Mouse (Mus musculus) heart, embryonic 11.5 days (tissue): Measurements from ENCODE around the gene Tgm2. TPM values are rescaled to one million over a fixed set of nuclear protein-coding genes. Genes with fewer than 3 reads are reported as not detected.

Experiments used
- ATAC-seq: fragments of 200-750 bp; cut with Nextera tagmentation; replicated peaks from 2 replicates; pipeline ENCODE4 v1.8.0; 2017; ENCODE audit warnings: moderate library complexity; ENCODE audit not compliant: insufficient number of reproducible peaks, low FRiP score, low TSS enrichment
- H3K27ac ChIP-seq: fragments of 300-500 bp; sonication (generic); 2 replicates; pipeline ENCODE4 v1.5.1; 2014; ENCODE audit warnings: mild to moderate bottlenecking, low read depth, low read length
- H3K27me3 ChIP-seq: fragments of 300-500 bp; sonication (generic); 2 replicates; pipeline ENCODE4 v1.6.1; 2014; ENCODE audit warnings: mild to moderate bottlenecking, low read length, mixed read lengths; ENCODE audit not compliant: control insufficient read depth, insufficient read depth
- H3K36me3 ChIP-seq: fragments of 300-500 bp; sonication (generic); 2 replicates; pipeline ENCODE4 v1.6.1; 2014; ENCODE audit warnings: mild to moderate bottlenecking, low read length, moderate library complexity, mixed read lengths; ENCODE audit not compliant: control insufficient read depth, insufficient read depth
- H3K4me1 ChIP-seq: fragments of 300-500 bp; sonication (generic); 2 replicates; pipeline ENCODE4 v1.6.1; 2014; ENCODE audit warnings: low read length; ENCODE audit not compliant: control insufficient read depth, insufficient read depth
- H3K4me2 ChIP-seq: fragments of 300-500 bp; sonication (generic); 2 replicates; pipeline ENCODE4 v1.6.1; 2014; ENCODE audit warnings: mild to moderate bottlenecking, moderate library complexity
- H3K4me3 ChIP-seq: fragments of 300-500 bp; sonication (generic); 2 replicates; pipeline ENCODE4 v1.5.1; 2014; ENCODE audit warnings: low read depth, low read length
- H3K9ac ChIP-seq: fragments of 300-500 bp; sonication (generic); 2 replicates; pipeline ENCODE4 v1.6.1; 2014; ENCODE audit warnings: mild to moderate bottlenecking, low read depth, low read length, moderate library complexity
- H3K9me3 ChIP-seq: fragments of 300-500 bp; sonication (generic); replicated peaks from 2 replicates; pipeline ENCODE4 v1.6.1; 2016; ENCODE audit warnings: low read length; ENCODE audit not compliant: control insufficient read depth
- WGBS: fragments of 180-500 bp; shearing (Covaris S2); extraction: QIAGEN DNeasy Blood & Tissue Kit; methylation state at CpG from one replicate; pipeline ENCODE4 v1.1.7; 2014; ENCODE audit not compliant: insufficient replicate concordance; 5-methylcytosine and 5-hydroxymethylcytosine counted together
- polyA plus RNA-seq: library from polyadenylated mRNA; unstranded; fragments of >200 nt; fragmentation: Nextera tagmentation; extraction: Ambion mirVana; gene quantifications from 2 replicates; pipeline ENCODE4 v1.2.1, GENCODE M21; 2014

The Tgm2 gene
- polyA plus RNA-seq, 1 experiment from 2014 or later = 130 TPM

GRCm38 (mm10) chr2:158094300-158094699 lies 51.9 kb downstream of the Tgm2 start:
- no peak overlapping the region for H3K27ac ChIP-seq
- no peaks in the 10 kb centered on the region for H3K36me3 ChIP-seq
- no peaks in the 10 kb centered on the region for H3K9me3 ChIP-seq
- no peak overlapping the region for H3K4me2 ChIP-seq
- no peaks in the 10 kb centered on the region for H3K27me3 ChIP-seq
- no peak overlapping the region for H3K9ac ChIP-seq
- peaks cover 11% of the 10 kb centered on the region for H3K4me1 ChIP-seq
- no peak overlapping the region for H3K4me3 ChIP-seq
- WGBS = 72% methylated on average over 7 of the region's 7 CpGs
- ATAC-seq = no peak

GRCm38 (mm10) chr2:158093345-158093744 lies 52.9 kb downstream of the Tgm2 start:
- ATAC-seq = no peak; the same call in 1 of the 2 replicates
- Histone ChIP-seq H3K27ac (no peak overlapping the region), H3K9ac (no peak overlapping the region), H3K4me1 (peaks cover 11% of the 10 kb centered on the region), H3K4me3 (no peak overlapping the region), H3K9me3 (no peaks in the 10 kb centered on the region), H3K4me2 (no peak overlapping the region), H3K27me3 (no peaks in the 10 kb centered on the region), H3K36me3 (no peaks in the 10 kb centered on the region)
- WGBS = 57% methylated on average over 5 of the region's 5 CpGs

GRCm38 (mm10) chr2:158090096-158090495 lies 56.1 kb downstream of the Tgm2 start:
- H3K9ac ChIP-seq = no peak overlapping the region
- no peaks in the 10 kb centered on the region for H3K36me3 ChIP-seq
- WGBS = 80% methylated on average over 4 of the region's 4 CpGs
- ATAC-seq = no peak
- H3K4me3 ChIP-seq = no peak overlapping the region
- H3K4me1 ChIP-seq = peaks cover 11% of the 10 kb centered on the region
- H3K27ac ChIP-seq = no peak overlapping the region
- no peak overlapping the region for H3K4me2 ChIP-seq
- H3K9me3 ChIP-seq = no peaks in the 10 kb centered on the region
- H3K27me3 ChIP-seq = no peaks in the 10 kb centered on the region

GRCm38 (mm10) chr2:158084486-158084885 lies 61.8 kb downstream of the Tgm2 start:
- Histone ChIP-seq H3K4me3 (no peak overlapping the region), H3K4me1 (0 out of 2 replicates have a peak, but pooled peaks cover 3% of the 10 kb centered on the region), H3K36me3 (no peaks in the 10 kb centered on the region), H3K4me2 (no peak overlapping the region), H3K27me3 (no peaks in the 10 kb centered on the region), H3K9ac (no peak overlapping the region), H3K9me3 (no peaks in the 10 kb centered on the region), H3K27ac (no peak overlapping the region)
- 67% methylated on average over 8 of the region's 8 CpGs for WGBS
- ATAC-seq = no peak

GRCm38 (mm10) chr2:158080622-158081241 lies 65.5 kb downstream of the Tgm2 start:
- H3K9ac ChIP-seq = no peak overlapping the region
- no peak overlapping the region for H3K4me2 ChIP-seq
- no peaks in the 10 kb centered on the region for H3K27me3 ChIP-seq
- H3K36me3 ChIP-seq = peaks cover 11% of the 10 kb centered on the region; the same call in 1 of the 2 replicates
- H3K4me3 ChIP-seq = no peak overlapping the region
- no peak for ATAC-seq
- 83% methylated on average over 9 of the region's 9 CpGs for WGBS
- H3K4me1 ChIP-seq = 0 out of 2 replicates have a peak, but pooled peaks cover 3% of the 10 kb centered on the region
- no peaks in the 10 kb centered on the region for H3K9me3 ChIP-seq
- no peak overlapping the region for H3K27ac ChIP-seq

GRCm38 (mm10) chr2:158079843-158080395 lies 66.3 kb downstream of the Tgm2 start:
- no peaks in the 10 kb centered on the region for H3K27me3 ChIP-seq
- no peaks in the 10 kb centered on the region for H3K9me3 ChIP-seq
- 54% methylated on average over 9 of the region's 9 CpGs for WGBS
- H3K4me1 ChIP-seq = 0 out of 2 replicates have a peak, but pooled peaks cover 3% of the 10 kb centered on the region
- no peak for ATAC-seq
- H3K27ac ChIP-seq = no peak overlapping the region
- H3K4me3 ChIP-seq = no peak overlapping the region
- peaks cover 11% of the 10 kb centered on the region for H3K36me3 ChIP-seq
- no peak overlapping the region for H3K4me2 ChIP-seq
- H3K9ac ChIP-seq = no peak overlapping the region

- no peaks in the 10 kb centered on the region for H3K9me3 ChIP-seq
- WGBS = 81% methylated on average over 7 of the region's 7 CpGs
- H3K9ac ChIP-seq = no peak overlapping the region
These were observed 67.3 kb downstream of the Tgm2 start for GRCm38 (mm10) chr2:158078971-158079370.

GRCm38 (mm10) chr2:158077981-158078380 lies 68.3 kb downstream of the Tgm2 start:
- H3K9ac ChIP-seq = no peak overlapping the region
- 76% methylated on average over 2 of the region's 2 CpGs for WGBS
- no peak overlapping the region for H3K4me3 ChIP-seq
- H3K27ac ChIP-seq = no peak overlapping the region
- no peak overlapping the region for H3K4me2 ChIP-seq
- H3K4me1 ChIP-seq = 0 out of 2 replicates have a peak, but pooled peaks cover 3% of the 10 kb centered on the region
- H3K9me3 ChIP-seq = no peaks in the 10 kb centered on the region
- H3K27me3 ChIP-seq = no peaks in the 10 kb centered on the region
- ATAC-seq = no peak
- peaks cover 11% of the 10 kb centered on the region for H3K36me3 ChIP-seq

More at GRCm38 (mm10) chr2:158078971-158079370, 67.3 kb downstream of the Tgm2 start:
- H3K4me3 ChIP-seq = no peak overlapping the region
- H3K4me1 ChIP-seq = 0 out of 2 replicates have a peak, but pooled peaks cover 3% of the 10 kb centered on the region
- H3K4me2 ChIP-seq = no peak overlapping the region
- no peak for ATAC-seq
- H3K27ac ChIP-seq = no peak overlapping the region
- peaks cover 11% of the 10 kb centered on the region for H3K36me3 ChIP-seq
- H3K27me3 ChIP-seq = no peaks in the 10 kb centered on the region

- peaks cover 6% of the 10 kb centered on the region for H3K4me1 ChIP-seq
- H3K9me3 ChIP-seq = no peaks in the 10 kb centered on the region
- H3K9ac ChIP-seq = no peak overlapping the region
- 89% methylated on average over 6 of the region's 6 CpGs for WGBS
- ATAC-seq = no peak
- no peak overlapping the region for H3K4me3 ChIP-seq
- peaks cover 11% of the 10 kb centered on the region for H3K36me3 ChIP-seq
- no peak overlapping the region for H3K4me2 ChIP-seq
- no peaks in the 10 kb centered on the region for H3K27me3 ChIP-seq
- no peak overlapping the region for H3K27ac ChIP-seq
These were observed 69.5 kb downstream of the Tgm2 start for GRCm38 (mm10) chr2:158076690-158077089.
